Mouse (Mus musculus) MEL (cell line): ENCODE measurements around the gene Krtap19-1.

ENCODE experiments used
- CTCF ChIP-seq, 3 experiments: IDR thresholded peaks in 2 of 3; conservative IDR thresholded peaks in 1 of 3; 2 replicates each; pipeline ENCODE4 v1.5.1; 2011 to 2012; ENCODE audit warnings: low read length in 3 of 3, low read depth in 2 of 3, mild to moderate bottlenecking in 2 of 3, improper control_type of control experiment in 1 of 3, inconsistent platforms in 1 of 3, mixed read lengths in 1 of 3, moderate library complexity in 1 of 3; ENCODE audit not compliant: control insufficient read depth in 1 of 3, insufficient read depth in 1 of 3, poor library complexity in 1 of 3, severe bottlenecking in 1 of 3
- GATA1 ChIP-seq: IDR thresholded peaks from 2 replicates; pipeline ENCODE4 v1.6.1; 2011; ENCODE audit warnings: low read depth, low read length, improper control_type of control experiment
- HCFC1 ChIP-seq: IDR thresholded peaks from 2 replicates; pipeline ENCODE4 v1.6.1; 2012; ENCODE audit warnings: low read depth, mild to moderate bottlenecking, inconsistent platforms, low read length, improper control_type of control experiment, moderate library complexity
- POLR2A ChIP-seq, 2 experiments: IDR thresholded peaks; 2 replicates each; pipeline ENCODE4 v1.6.1; 2011 to 2012; ENCODE audit warnings: low read length in 2 of 2, mild to moderate bottlenecking in 2 of 2, control low read depth in 1 of 2, improper control_type of control experiment in 1 of 2, low read depth in 1 of 2, moderate library complexity in 1 of 2; ENCODE audit not compliant: control insufficient read depth in 1 of 2, insufficient read depth in 1 of 2, poor library complexity in 1 of 2
- POLR2AphosphoS5 ChIP-seq: IDR thresholded peaks from 2 replicates; pipeline ENCODE4 v1.6.1; 2012; ENCODE audit warnings: low read depth, borderline replicate concordance, mild to moderate bottlenecking, inconsistent platforms, low read length, moderate library complexity, mixed read lengths
- RCOR1 ChIP-seq: IDR thresholded peaks from 2 replicates; pipeline ENCODE4 v1.6.1; 2012; ENCODE audit warnings: low read depth, mild to moderate bottlenecking, inconsistent platforms, low read length, improper control_type of control experiment
- SIN3A ChIP-seq: IDR thresholded peaks from 2 replicates; pipeline ENCODE4 v1.6.1; 2012; ENCODE audit warnings: low read length, improper control_type of control experiment, inconsistent platforms
- TBP ChIP-seq: IDR thresholded peaks from 2 replicates; pipeline ENCODE4 v1.8.0; 2011; ENCODE audit warnings: low read depth, low read length, improper control_type of control experiment

GRCm38 (mm10) chr16:88864887-88865407 is 4.3 kb downstream of the Krtap19-1 start:
- TF ChIP-seq CTCF (IDR thresholded peaks at IDR 0.05 in 2 of 3, conservative IDR thresholded peaks at IDR 0.05 in 1 of 3; ENCODE audit: control insufficient read depth in 1 of 3, insufficient read depth in 1 of 3, low read depth in 2 of 3, low read length in 3 of 3, poor library complexity in 1 of 3, severe bottlenecking in 1 of 3), result no peak
- TF ChIP-seq POLR2A (IDR thresholded peaks at IDR 0.05; ENCODE audit: control insufficient read depth in 1 of 2, insufficient read depth in 1 of 2, low read depth in 1 of 2, low read length in 2 of 2, poor library complexity in 1 of 2), result no peak
- no peak for TF ChIP-seq GATA1
- no peak for TF ChIP-seq HCFC1
- no peak for TF ChIP-seq SIN3A
- no peak for TF ChIP-seq RCOR1
- TF ChIP-seq TBP, result no peak
- no peak for TF ChIP-seq POLR2AphosphoS5
